Mouse (Mus musculus) midbrain, embryonic 10.5 days (tissue): ENCODE results near the gene Tmco2. TPM values are rescaled to one million over a fixed set of nuclear protein-coding genes. Genes with fewer than 3 reads are reported as not detected.

Experiments used
- polyA plus RNA-seq: library from polyadenylated mRNA; unstranded; fragments of >200 nt; fragmentation: Nextera tagmentation; extraction: Ambion mirVana; gene quantifications from 2 replicates; pipeline ENCODE4 v1.2.1, GENCODE M21; 2016

The Tmco2 gene
- polyA plus RNA-seq, 1 experiment from 2014 or later: not detected

Other genes starting within 250 kb of the Tmco2 start
- gene Exo5, start 184.2 kb downstream of the Tmco2 start, polyA plus RNA-seq: 36.6 and 39.0 TPM in 2 replicates
- gene Zfp69, start 157.5 kb downstream of the Tmco2 start, polyA plus RNA-seq: 9.4 and 10.3 TPM in 2 replicates
- 14.0 and 16.1 TPM in 2 replicates for gene Smap2, start 92.0 kb downstream of the Tmco2 start, polyA plus RNA-seq
- 1.4 and 3.7 TPM in 2 replicates for gene Col9a2, start 69.8 kb downstream of the Tmco2 start, polyA plus RNA-seq
- gene Zmpste24, start 11.0 kb downstream of the Tmco2 start, polyA plus RNA-seq: 29.1 and 31.8 TPM in 2 replicates
- gene Rlf, start 105.9 kb upstream of the Tmco2 start, polyA plus RNA-seq: 26.8 and 27.8 TPM in 2 replicates
- gene Gm12888, start 215.7 kb upstream of the Tmco2 start, polyA plus RNA-seq: not detected in 2 replicates